In the genomic region with DNA sequence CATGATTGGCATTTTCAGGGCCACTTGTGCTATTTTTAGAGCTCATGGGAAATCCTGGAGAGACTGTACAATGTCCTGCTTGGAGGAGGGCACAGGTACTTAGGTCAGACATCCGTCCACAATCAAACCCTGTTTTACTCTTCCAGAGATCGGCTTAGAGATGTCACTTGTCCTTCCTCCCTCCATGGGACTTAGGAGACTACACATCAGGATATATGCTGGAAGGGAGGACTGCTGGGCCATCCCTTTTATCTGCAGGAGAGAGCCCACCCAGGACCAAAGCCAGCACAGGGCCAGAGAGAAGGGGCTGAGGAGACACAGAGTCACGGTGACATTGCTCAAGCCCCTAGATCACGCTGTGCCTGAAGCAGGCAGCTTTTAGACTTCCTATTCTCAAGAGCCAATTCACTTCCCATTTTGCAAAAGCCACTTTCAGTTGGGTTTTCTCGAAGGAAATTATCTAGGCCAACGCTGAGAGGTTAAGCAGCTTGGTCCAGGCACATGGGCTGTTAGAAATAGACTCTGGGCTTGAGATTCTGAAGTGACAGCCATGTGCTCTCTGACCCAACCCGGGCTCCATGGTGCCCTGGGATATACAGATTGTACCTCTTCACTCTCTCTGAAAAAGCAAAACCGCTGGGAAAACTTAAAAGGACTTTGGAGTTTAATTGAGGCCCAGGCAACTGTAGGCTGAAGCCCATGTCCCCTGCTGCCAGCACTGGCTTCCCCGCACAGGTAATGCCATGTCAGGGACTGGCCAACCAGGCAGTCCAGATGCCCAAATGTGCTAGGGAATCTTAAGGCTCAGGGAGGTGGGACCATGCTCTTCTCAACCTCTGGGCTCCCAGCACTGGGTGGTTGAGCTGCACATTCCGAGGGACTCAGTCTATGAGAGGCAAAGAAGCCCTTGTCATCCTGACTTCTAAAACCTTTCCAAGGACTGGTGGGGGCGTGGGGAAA, we compare ENCODE assay signal across 8 mouse cellular contexts. TPM values are rescaled to one million over a fixed set of nuclear protein-coding genes. Genes with fewer than 3 reads are reported as not detected.
DNase-seq lines count a peak whose midpoint lies in the region; ATAC-seq and TF ChIP-seq lines count a peak whose summit lies in the region.

No protein-coding gene starts in this region.

- H3K9me3 ChIP-seq in kidney, embryonic 15.5 days (replicated peaks), result no peaks in the 10 kb centered on the region
- H3K9me3 ChIP-seq in MEL (replicated peaks; ENCODE audit: insufficient read depth, low read length), result no peaks in the 10 kb centered on the region
- no peaks in the 10 kb centered on the region for H3K9me3 ChIP-seq in embryonic facial prominence, embryonic 15.5 days (replicated peaks)

- TF ChIP-seq POLR2A in MEL (IDR thresholded peaks at IDR 0.05; ENCODE audit: control insufficient read depth in 1 of 2, insufficient read depth in 1 of 2, low read depth in 1 of 2, low read length in 2 of 2, poor library complexity in 1 of 2), result no peak

- TF ChIP-seq EP300 in MEL (IDR thresholded peaks at IDR 0.05; ENCODE audit: low read depth in 1 of 2, low read length in 2 of 2), result no peak

- H3K4me2 ChIP-seq in kidney, embryonic 15.5 days, result no peak overlapping the region; the same call in 1 of the 2 replicates
- H3K4me2 ChIP-seq in embryonic facial prominence, embryonic 15.5 days (replicated peaks), result no peak overlapping the region

- peaks cover 26% of the 10 kb centered on the region for H3K4me1 ChIP-seq in kidney, embryonic 15.5 days
- H3K4me1 ChIP-seq in MEL (ENCODE audit: control insufficient read depth in 1 of 2, insufficient read depth in 2 of 2, low read length in 2 of 2), result peaks cover 0 to 11% of the 10 kb centered on the region in 2 experiments; a peak in 2 of 4 replicates
- H3K4me1 ChIP-seq in embryonic facial prominence, embryonic 15.5 days, result peaks cover 19% of the 10 kb centered on the region

- 85% methylated on average over 11 of the region's 11 CpGs for WGBS in kidney, embryonic 15.5 days
- WGBS in embryonic facial prominence, embryonic 15.5 days, result 84% methylated on average over 11 of the region's 11 CpGs
- WGBS in macrophage (ENCODE audit: missing documents), result 37% methylated on average over 11 of the region's 11 CpGs

- DNase-seq in kidney, postnatal 36 days, result no peak
- peak; percentile 71 for DNase-seq in MEL (ENCODE audit: low read depth, low spot score)
- no peak for DNase-seq in right cerebral cortex, adult 18-20 months
- DNase-seq in right cerebral cortex, postnatal 4 days, result no peak
- no peak for DNase-seq in embryo, embryonic 10.5 days (ENCODE audit: low spot score)

- no peak overlapping the region for H3K9ac ChIP-seq in kidney, embryonic 15.5 days
- H3K9ac ChIP-seq in MEL (ENCODE audit: control insufficient read depth, low read depth, low read length, poor library complexity, severe bottlenecking), result peak overlapping the region; percentile 98
- no peak overlapping the region for H3K9ac ChIP-seq in embryonic facial prominence, embryonic 15.5 days

- H3K27ac ChIP-seq in kidney, embryonic 15.5 days, result peak overlapping the region; percentile 94
- H3K27ac ChIP-seq in MEL (ENCODE audit: control insufficient read depth, low read depth, low read length) (peak overlapping the region; percentile 100), macrophage (peak overlapping the region; percentile 96)
- peak overlapping the region; percentile 92 for H3K27ac ChIP-seq in embryonic facial prominence, embryonic 15.5 days (replicated peaks)

- no peak for ATAC-seq in kidney, embryonic 15.5 days (replicated peaks; ENCODE audit: low FRiP score)
- ATAC-seq in embryonic facial prominence, embryonic 15.5 days (ENCODE audit: insufficient number of reproducible peaks, low FRiP score, low TSS enrichment, low read depth), result no peak

- TF ChIP-seq RAD21 in MEL (IDR thresholded peaks at IDR 0.05; ENCODE audit: low read depth, low read length), result no peak

- no peak overlapping the region for H3K4me3 ChIP-seq in kidney, embryonic 15.5 days (replicated peaks)
- peak overlapping the region in 1 of 2 experiments; percentile 21; a peak in 2 of 4 replicates for H3K4me3 ChIP-seq in MEL (ENCODE audit: control insufficient read depth in 1 of 2, insufficient read depth in 1 of 2, low read depth in 2 of 2, low read length in 2 of 2)
- no peak overlapping the region for H3K4me3 ChIP-seq in embryonic facial prominence, embryonic 15.5 days (replicated peaks)
- no peak overlapping the region for H3K4me3 ChIP-seq in macrophage (ENCODE audit: inconsistent target)

- no peaks in the 10 kb centered on the region for H3K27me3 ChIP-seq in kidney, embryonic 15.5 days
- H3K27me3 ChIP-seq in MEL (ENCODE audit: control insufficient read depth in 1 of 2, insufficient read depth in 2 of 2, low read length in 2 of 2), result no peaks in the 10 kb centered on the region
- H3K27me3 ChIP-seq in embryonic facial prominence, embryonic 15.5 days, result no peaks in the 10 kb centered on the region

- H3K79me2 ChIP-seq in MEL (ENCODE audit: control insufficient read depth, insufficient read depth, low read length, poor library complexity) (no peaks in the 10 kb centered on the region), macrophage (ENCODE audit: inconsistent target) (no peaks in the 10 kb centered on the region)

- H3K36me3 ChIP-seq in kidney, embryonic 15.5 days, result no peaks in the 10 kb centered on the region
- H3K36me3 ChIP-seq in MEL (ENCODE audit: control insufficient read depth in 1 of 2, insufficient read depth in 2 of 2, low read length in 2 of 2) (peaks cover 0 to 9% of the 10 kb centered on the region in 2 experiments; a peak in 2 of 4 replicates), macrophage (ENCODE audit: inconsistent target) (no peaks in the 10 kb centered on the region)
- H3K36me3 ChIP-seq in embryonic facial prominence, embryonic 15.5 days, result no peaks in the 10 kb centered on the region

- TF ChIP-seq CTCF in MEL (IDR thresholded peaks at IDR 0.05 in 2 of 3, conservative IDR thresholded peaks at IDR 0.05 in 1 of 3; ENCODE audit: control insufficient read depth in 1 of 3, insufficient read depth in 1 of 3, low read depth in 2 of 3, low read length in 3 of 3, poor library complexity in 1 of 3, severe bottlenecking in 1 of 3), result no peak

TF ChIP-seq in MEL, 35 proteins besides CTCF, POLR2A, EP300 and RAD21:
- peak; percentile 80 for TF ChIP-seq MAX (IDR thresholded peaks at IDR 0.05; ENCODE audit: low read length)
- TF ChIP-seq MYC (IDR thresholded peaks at IDR 0.05; ENCODE audit: low read depth, low read length), result peak; percentile 85
- TF ChIP-seq MEF2A (IDR thresholded peaks at IDR 0.05; ENCODE audit: extremely low read depth, insufficient replicate concordance, low read depth, low read length, poor library complexity, severe bottlenecking), result no peak
- TF ChIP-seq GATA1 (IDR thresholded peaks at IDR 0.05; ENCODE audit: low read depth, low read length), result no peak
- TF ChIP-seq TBP (IDR thresholded peaks at IDR 0.05; ENCODE audit: low read depth, low read length), result 0 out of 2 replicates have a peak, but pooled peaks have one; percentile 41
- no peak for TF ChIP-seq ELF1 (IDR thresholded peaks at IDR 0.05; ENCODE audit: low read depth, low read length)
- TF ChIP-seq NELFE (IDR thresholded peaks at IDR 0.05; ENCODE audit: low read depth, low read length), result 0 out of 2 replicates have a peak, but pooled peaks have one; percentile 26

RNA-seq across cellular contexts. Expression of gene Ptpn1, which starts 5.7 kb away (rescaled TPM):
- polyA plus RNA-seq in kidney, embryonic 15.5 days (2015; fragmentation: Nextera tagmentation; extraction: Ambion mirVana), result 57.4 and 71.2 TPM in 2 replicates
- total RNA-seq in MEL (2012; rRNA removed), result 55.3 and 55.9 TPM in 2 replicates
- polyA plus RNA-seq in MEL (2012; ENCODE audit: insufficient read depth in 1 of 2, insufficient read length in 2 of 2, low read depth in 1 of 2, low replicate concordance in 2 of 2, missing spikeins in 1 of 2), result 10 to 100 TPM in 1 of 2 experiments, not detected in 1; 62.9 TPM
- 60.6 and 61.5 TPM in 2 replicates for polyA plus RNA-seq in embryonic facial prominence, embryonic 15.5 days (2015; fragmentation: Nextera tagmentation; extraction: Ambion mirVana)
- 100 to 1,000 TPM in 24 of 26 experiments, 10 to 100 TPM in 2; 74.2 to 281 (median 160) TPM for total RNA-seq in macrophage (2018; cell fraction: chromatin; rRNA removed)
- total RNA-seq in macrophage (2018; cell fraction: cytosol; rRNA removed), result 100 to 1,000 TPM in 25 of 26 experiments, 10 to 100 TPM in 1; 88.0 to 169 (median 121) TPM
- total RNA-seq in macrophage (2018; cell fraction: nucleus; rRNA removed), result 100 to 1,000 TPM in 23 of 26 experiments, 10 to 100 TPM in 3; 68.9 to 253 (median 154) TPM
- 78.9 to 381 TPM (median 119 TPM) in 3 replicates for polyA plus RNA-seq in macrophage (2018)
